Mouse (Mus musculus) MEL (cell line): ENCODE data around the gene Stk32b. TPM values are rescaled to one million over a fixed set of nuclear protein-coding genes. Genes with fewer than 3 reads are reported as not detected.

Source experiments
- DNase-seq: peaks from one replicate; pipeline ENCODE4 v3.0.0; 2011; ENCODE audit warnings: low read depth, low spot score
- H3K27ac ChIP-seq: 2 replicates; pipeline ENCODE4 v1.5.1; 2012; ENCODE audit warnings: low read depth, mild to moderate bottlenecking, control low read depth, low read length, moderate library complexity; ENCODE audit not compliant: control insufficient read depth
- H3K27me3 ChIP-seq, 2 experiments: fragments of 150-350 bp in 1 of 2; sonication (generic) in 1 of 2; 2 replicates each; pipeline ENCODE4 v1.6.1; 2012; ENCODE audit warnings: low read length in 2 of 2, mild to moderate bottlenecking in 2 of 2, improper control_type of control experiment in 1 of 2, moderate library complexity in 1 of 2; ENCODE audit not compliant: insufficient read depth in 2 of 2, control insufficient read depth in 1 of 2
- H3K36me3 ChIP-seq, 2 experiments: 2 replicates each; pipeline ENCODE4 v1.6.1; 2012 to 2014; ENCODE audit warnings: low read length in 2 of 2, improper control_type of control experiment in 1 of 2, inconsistent platforms in 1 of 2, mild to moderate bottlenecking in 1 of 2; ENCODE audit not compliant: insufficient read depth in 2 of 2, control insufficient read depth in 1 of 2
- H3K4me1 ChIP-seq, 2 experiments: fragments of 150-350 bp in 1 of 2; sonication (generic) in 1 of 2; 2 replicates each; pipeline ENCODE4 v1.6.1; 2012; ENCODE audit warnings: low read length in 2 of 2, improper control_type of control experiment in 1 of 2, mild to moderate bottlenecking in 1 of 2; ENCODE audit not compliant: insufficient read depth in 2 of 2, control insufficient read depth in 1 of 2
- H3K4me3 ChIP-seq, 2 experiments: fragments of 150-350 bp in 1 of 2; sonication (generic) in 1 of 2; 2 replicates each; pipeline ENCODE4 v1.5.1; 2012; ENCODE audit warnings: low read depth in 2 of 2, low read length in 2 of 2, mild to moderate bottlenecking in 2 of 2, moderate library complexity in 2 of 2, control low read depth in 1 of 2, improper control_type of control experiment in 1 of 2; ENCODE audit not compliant: control insufficient read depth in 1 of 2, insufficient read depth in 1 of 2
- H3K79me2 ChIP-seq: 2 replicates; pipeline ENCODE4 v1.6.1; 2012; ENCODE audit warnings: mild to moderate bottlenecking, low read length, moderate library complexity; ENCODE audit not compliant: control insufficient read depth, poor library complexity, insufficient read depth
- H3K9ac ChIP-seq: 2 replicates; pipeline ENCODE4 v1.6.1; 2012; ENCODE audit warnings: low read depth, mild to moderate bottlenecking, control low read depth, low read length, moderate library complexity; ENCODE audit not compliant: control insufficient read depth, poor library complexity, severe bottlenecking
- H3K9me3 ChIP-seq: fragments of 150-350 bp; sonication (generic); replicated peaks from 2 replicates; pipeline ENCODE4 v1.6.1; 2012; ENCODE audit warnings: mild to moderate bottlenecking, low read length, improper control_type of control experiment, moderate library complexity; ENCODE audit not compliant: insufficient read depth
- BHLHE40 ChIP-seq: IDR thresholded peaks from 2 replicates; pipeline ENCODE4 v1.6.1; 2012; ENCODE audit warnings: low read depth, mild to moderate bottlenecking, inconsistent platforms, low read length, improper control_type of control experiment, borderline replicate concordance
- CHD1 ChIP-seq: IDR thresholded peaks from 2 replicates; pipeline ENCODE4 v1.6.1; 2012; ENCODE audit warnings: low read depth, mild to moderate bottlenecking, inconsistent platforms, low read length, improper control_type of control experiment
- CHD2 ChIP-seq: IDR thresholded peaks from 2 replicates; pipeline ENCODE4 v1.6.1; 2011; ENCODE audit warnings: low read length, improper control_type of control experiment
- ELF1 ChIP-seq: IDR thresholded peaks from 2 replicates; pipeline ENCODE4 v1.6.1; 2014; ENCODE audit warnings: low read depth, mild to moderate bottlenecking, inconsistent platforms, low read length, improper control_type of control experiment, moderate library complexity
- EP300 ChIP-seq, 2 experiments: IDR thresholded peaks; 2 replicates each; pipeline ENCODE4 v1.6.1; 2011; ENCODE audit warnings: improper control_type of control experiment in 2 of 2, low read length in 2 of 2, low read depth in 1 of 2, mild to moderate bottlenecking in 1 of 2
- GABPA ChIP-seq: IDR thresholded peaks from 2 replicates; pipeline ENCODE4 v1.6.1; 2012; ENCODE audit warnings: low read depth, mild to moderate bottlenecking, inconsistent platforms, low read length, improper control_type of control experiment, moderate library complexity
- GATA1 ChIP-seq: IDR thresholded peaks from 2 replicates; pipeline ENCODE4 v1.6.1; 2011; ENCODE audit warnings: low read depth, low read length, improper control_type of control experiment
- HCFC1 ChIP-seq: IDR thresholded peaks from 2 replicates; pipeline ENCODE4 v1.6.1; 2012; ENCODE audit warnings: low read depth, mild to moderate bottlenecking, inconsistent platforms, low read length, improper control_type of control experiment, moderate library complexity
- KAT2A ChIP-seq: conservative IDR thresholded peaks from 2 replicates; pipeline ENCODE4 v1.6.1; 2012; ENCODE audit warnings: low read depth, low read length, improper control_type of control experiment, inconsistent platforms
- MAX ChIP-seq: IDR thresholded peaks from 2 replicates; pipeline ENCODE4 v1.6.1; 2011; ENCODE audit warnings: low read length, improper control_type of control experiment
- MAZ ChIP-seq: IDR thresholded peaks from 2 replicates; pipeline ENCODE4 v1.6.1; 2012; ENCODE audit warnings: low read depth, mild to moderate bottlenecking, inconsistent platforms, low read length, improper control_type of control experiment
- MXI1 ChIP-seq: IDR thresholded peaks from 2 replicates; pipeline ENCODE4 v1.6.1; 2011; ENCODE audit warnings: mild to moderate bottlenecking, low read depth, low read length, improper control_type of control experiment
- MYB ChIP-seq: IDR thresholded peaks from 2 replicates; pipeline ENCODE4 v1.6.1; 2011; ENCODE audit warnings: mild to moderate bottlenecking, low read depth, low read length, improper control_type of control experiment
- NELFE ChIP-seq: IDR thresholded peaks from 2 replicates; pipeline ENCODE4 v1.6.1; 2011; ENCODE audit warnings: low read depth, low read length, improper control_type of control experiment
- RCOR1 ChIP-seq: IDR thresholded peaks from 2 replicates; pipeline ENCODE4 v1.6.1; 2012; ENCODE audit warnings: low read depth, mild to moderate bottlenecking, inconsistent platforms, low read length, improper control_type of control experiment
- SIN3A ChIP-seq: IDR thresholded peaks from 2 replicates; pipeline ENCODE4 v1.6.1; 2012; ENCODE audit warnings: low read length, improper control_type of control experiment, inconsistent platforms
- SMC3 ChIP-seq: IDR thresholded peaks from 2 replicates; pipeline ENCODE4 v1.6.1; 2011; ENCODE audit warnings: low read depth, low read length, improper control_type of control experiment
- TAL1 ChIP-seq: IDR thresholded peaks from 2 replicates; pipeline ENCODE4 v1.6.1; 2012; ENCODE audit warnings: mild to moderate bottlenecking, inconsistent platforms, low read length, moderate library complexity, mixed read lengths
- TBP ChIP-seq: IDR thresholded peaks from 2 replicates; pipeline ENCODE4 v1.8.0; 2011; ENCODE audit warnings: low read depth, low read length, improper control_type of control experiment
- UBTF ChIP-seq: IDR thresholded peaks from 2 replicates; pipeline ENCODE4 v1.6.1; 2012; ENCODE audit warnings: low read depth, mild to moderate bottlenecking, inconsistent platforms, low read length, improper control_type of control experiment, moderate library complexity, borderline replicate concordance; ENCODE audit not compliant: insufficient read depth
- USF1 ChIP-seq: IDR thresholded peaks from 2 replicates; pipeline ENCODE4 v1.6.1; 2014; ENCODE audit warnings: low read depth, mild to moderate bottlenecking, inconsistent platforms, low read length, improper control_type of control experiment, moderate library complexity
- USF2 ChIP-seq, 2 experiments: IDR thresholded peaks; 2 replicates each; pipeline ENCODE4 v1.6.1; 2011 to 2012; ENCODE audit warnings: improper control_type of control experiment in 2 of 2, low read length in 2 of 2, borderline replicate concordance in 1 of 2, inconsistent platforms in 1 of 2, low read depth in 1 of 2, mild to moderate bottlenecking in 1 of 2; ENCODE audit not compliant: insufficient read depth in 1 of 2
- ZC3H11A ChIP-seq: IDR thresholded peaks from 2 replicates; pipeline ENCODE4 v1.6.1; 2012; ENCODE audit warnings: low read depth, mild to moderate bottlenecking, inconsistent platforms, low read length, improper control_type of control experiment
- ZKSCAN1 ChIP-seq: IDR thresholded peaks from 2 replicates; pipeline ENCODE4 v1.6.1; 2012; ENCODE audit warnings: low read depth, mild to moderate bottlenecking, inconsistent platforms, low read length, improper control_type of control experiment, moderate library complexity
- ZMIZ1 ChIP-seq: IDR thresholded peaks from 2 replicates; pipeline ENCODE4 v1.6.1; 2012; ENCODE audit warnings: low read depth, mild to moderate bottlenecking, inconsistent platforms, low read length, improper control_type of control experiment, moderate library complexity
- ZNF384 ChIP-seq: IDR thresholded peaks from 2 replicates; pipeline ENCODE4 v1.6.1; 2012; ENCODE audit warnings: low read depth, mild to moderate bottlenecking, inconsistent platforms, low read length, improper control_type of control experiment
- polyA plus RNA-seq, 2 experiments: library from polyadenylated mRNA; stranded (reverse) in 1 of 2; unstranded in 1 of 2; fragments of >175 nt in 1 of 2; fragments of >200 nt in 1 of 2; gene quantifications; 2 replicates each; pipeline versions ENCODE4 v1.2.1 to v1.2.4; 2012; ENCODE audit warnings: low replicate concordance in 2 of 2, low read depth in 1 of 2; ENCODE audit not compliant: insufficient read length in 2 of 2, insufficient read depth in 1 of 2, missing spikeins in 1 of 2
- total RNA-seq: library from RNA; depleted of rRNA; stranded (reverse); fragments of 300-350 nt; gene quantifications from 2 replicates; pipeline ENCODE4 v1.2.3, GENCODE M21; 2012

Stk32b gene
- total and polyA plus RNA-seq, 3 experiments = not detected

GRCm38 (mm10) chr5:37692759-37693158, 24.2 kb downstream of the Stk32b start:
- no peaks in the 10 kb centered on the region for H3K27me3 ChIP-seq
- no peaks in the 10 kb centered on the region for H3K79me2 ChIP-seq
- TF ChIP-seq MYB = no peak
- no peak for TF ChIP-seq ZMIZ1
- no peak for TF ChIP-seq RCOR1
- no peak for TF ChIP-seq CHD2
- TF ChIP-seq USF2 (IDR thresholded peaks at IDR 0.05; ENCODE audit: borderline replicate concordance in 1 of 2, insufficient read depth in 1 of 2, low read depth in 1 of 2, low read length in 2 of 2) = no peak
- no peak for TF ChIP-seq MAX
- H3K9me3 ChIP-seq = no peaks in the 10 kb centered on the region
- H3K4me1 ChIP-seq = no peaks in the 10 kb centered on the region
- no peak overlapping the region for H3K9ac ChIP-seq
- no peak overlapping the region for H3K27ac ChIP-seq
- no peaks in the 10 kb centered on the region for H3K36me3 ChIP-seq
- no peak for DNase-seq
- no peak overlapping the region for H3K4me3 ChIP-seq

GRCm38 (mm10) chr5:37670781-37671180, 46.2 kb downstream of the Stk32b start:
- no peaks in the 10 kb centered on the region for H3K4me1 ChIP-seq
- H3K27me3 ChIP-seq = no peaks in the 10 kb centered on the region
- no peak overlapping the region for H3K9ac ChIP-seq
- no peaks in the 10 kb centered on the region; the same call in 1 of the 2 replicates for H3K9me3 ChIP-seq
- DNase-seq = no peak
- H3K27ac ChIP-seq = no peak overlapping the region
- no peak overlapping the region for H3K4me3 ChIP-seq
- H3K36me3 ChIP-seq = no peaks in the 10 kb centered on the region
- no peak for TF ChIP-seq UBTF
- TF ChIP-seq EP300 (IDR thresholded peaks at IDR 0.05; ENCODE audit: low read depth in 1 of 2, low read length in 2 of 2) = no peak
- no peak for TF ChIP-seq USF1
- no peak for TF ChIP-seq MAZ
- TF ChIP-seq MAX = no peak
- TF ChIP-seq HCFC1 = no peak
- TF ChIP-seq ZC3H11A = no peak
- no peak for TF ChIP-seq CHD1
- no peaks in the 10 kb centered on the region for H3K79me2 ChIP-seq

- Histone ChIP-seq H3K27ac (no peak overlapping the region), H3K4me1 (no peaks in the 10 kb centered on the region), H3K9ac (no peak overlapping the region), H3K9me3 (no peaks in the 10 kb centered on the region), H3K27me3 (no peaks in the 10 kb centered on the region), H3K4me3 (no peak overlapping the region), H3K79me2 (no peaks in the 10 kb centered on the region), H3K36me3 (no peaks in the 10 kb centered on the region)
- no peak for TF ChIP-seq ZKSCAN1
- TF ChIP-seq TAL1 = no peak
- TF ChIP-seq SIN3A = no peak
- TF ChIP-seq TBP = no peak
- no peak for TF ChIP-seq KAT2A
- no peak for TF ChIP-seq CHD2
- TF ChIP-seq ELF1 = no peak
- TF ChIP-seq BHLHE40 = no peak
- TF ChIP-seq NELFE = no peak
- TF ChIP-seq GABPA = no peak
- no peak for TF ChIP-seq ZMIZ1
- TF ChIP-seq MXI1 = no peak
- TF ChIP-seq ZNF384 = no peak
- no peak for TF ChIP-seq USF1
- TF ChIP-seq GATA1 = no peak
- no peak for TF ChIP-seq SMC3
- no peak for DNase-seq
Measured at GRCm38 (mm10) chr5:37664962-37665361, 52.0 kb downstream of the Stk32b start.
